Mouse (Mus musculus) R1 (cell line): ENCODE measurements around the gene Mnd1.

Experiments used
- DNase-seq: peaks from one replicate; pipeline ENCODE4 v3.0.0-alpha.2; 2018; ENCODE audit warnings: low read depth, low spot score

Mnd1 gene

DNA sequence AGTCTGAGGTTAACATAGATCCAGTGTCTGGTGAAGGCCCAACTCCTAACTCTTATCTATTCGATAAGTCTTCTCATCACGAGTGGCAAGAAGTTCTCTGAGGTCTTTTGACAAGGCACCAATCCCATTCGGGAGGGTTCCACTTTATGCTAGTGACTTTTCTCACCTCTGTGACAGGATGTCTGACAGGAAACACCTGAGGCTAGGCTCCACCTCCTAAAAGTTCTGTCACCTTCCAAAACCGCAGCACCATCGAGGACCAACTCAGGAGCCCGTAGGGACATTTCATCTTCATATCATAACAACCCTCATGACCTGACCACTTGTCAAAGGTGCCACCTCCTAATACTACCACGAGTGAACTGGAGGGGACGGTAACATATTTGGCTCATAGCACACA is 109.4 kb downstream of the Mnd1 start:
- DNase-seq, result no peak

DNA sequence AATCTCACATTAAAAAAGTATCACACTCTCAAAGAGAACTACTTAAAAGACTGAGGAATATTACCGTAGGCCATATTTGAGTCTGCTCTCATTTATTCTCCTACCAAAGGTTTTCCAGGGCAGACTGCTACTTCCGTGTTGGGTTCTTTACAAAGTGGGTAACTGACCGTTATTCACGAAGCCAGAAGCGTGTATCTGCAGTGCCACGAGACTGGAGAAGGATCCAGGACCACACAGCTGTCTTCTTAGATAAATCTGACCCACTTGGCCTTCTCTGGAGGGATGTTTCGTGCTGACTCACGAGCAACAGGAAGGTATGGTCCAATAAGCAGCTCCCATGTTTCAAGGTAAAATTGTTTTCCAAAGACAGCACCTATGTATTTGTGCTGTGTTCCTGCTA is 113.8 kb downstream of the Mnd1 start:
- no peak for DNase-seq

DNA sequence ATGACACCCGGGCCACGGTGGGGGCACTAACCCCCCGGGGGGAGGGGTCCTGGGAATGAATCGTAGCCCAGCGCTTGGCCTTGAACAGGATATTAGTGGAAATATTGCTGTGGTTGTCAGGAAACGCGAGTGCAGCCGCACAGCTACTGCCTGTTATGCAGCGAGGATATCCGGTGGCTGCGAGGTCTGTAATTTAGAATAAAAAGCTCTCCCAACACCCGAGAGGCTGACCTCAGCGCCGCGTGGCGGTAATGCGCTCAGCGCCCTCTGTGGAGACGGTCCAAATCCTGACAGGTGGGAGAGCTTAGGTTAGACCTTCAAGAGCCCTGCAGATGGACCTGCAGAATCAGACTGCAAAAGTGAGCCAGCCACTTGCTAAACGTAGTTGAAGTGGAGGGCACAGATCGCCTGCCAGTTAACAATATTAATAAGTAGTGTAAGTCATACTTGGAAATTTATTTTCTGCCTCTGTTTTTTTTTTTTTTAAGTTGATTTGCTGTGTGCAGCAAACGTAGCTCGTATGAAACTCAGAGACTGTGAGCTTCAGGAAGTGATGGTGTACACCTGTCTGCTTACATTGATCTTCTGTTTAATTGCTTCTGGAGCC is 115.0 kb downstream of the Mnd1 start:
- DNase-seq, result peak; percentile 74

DNA sequence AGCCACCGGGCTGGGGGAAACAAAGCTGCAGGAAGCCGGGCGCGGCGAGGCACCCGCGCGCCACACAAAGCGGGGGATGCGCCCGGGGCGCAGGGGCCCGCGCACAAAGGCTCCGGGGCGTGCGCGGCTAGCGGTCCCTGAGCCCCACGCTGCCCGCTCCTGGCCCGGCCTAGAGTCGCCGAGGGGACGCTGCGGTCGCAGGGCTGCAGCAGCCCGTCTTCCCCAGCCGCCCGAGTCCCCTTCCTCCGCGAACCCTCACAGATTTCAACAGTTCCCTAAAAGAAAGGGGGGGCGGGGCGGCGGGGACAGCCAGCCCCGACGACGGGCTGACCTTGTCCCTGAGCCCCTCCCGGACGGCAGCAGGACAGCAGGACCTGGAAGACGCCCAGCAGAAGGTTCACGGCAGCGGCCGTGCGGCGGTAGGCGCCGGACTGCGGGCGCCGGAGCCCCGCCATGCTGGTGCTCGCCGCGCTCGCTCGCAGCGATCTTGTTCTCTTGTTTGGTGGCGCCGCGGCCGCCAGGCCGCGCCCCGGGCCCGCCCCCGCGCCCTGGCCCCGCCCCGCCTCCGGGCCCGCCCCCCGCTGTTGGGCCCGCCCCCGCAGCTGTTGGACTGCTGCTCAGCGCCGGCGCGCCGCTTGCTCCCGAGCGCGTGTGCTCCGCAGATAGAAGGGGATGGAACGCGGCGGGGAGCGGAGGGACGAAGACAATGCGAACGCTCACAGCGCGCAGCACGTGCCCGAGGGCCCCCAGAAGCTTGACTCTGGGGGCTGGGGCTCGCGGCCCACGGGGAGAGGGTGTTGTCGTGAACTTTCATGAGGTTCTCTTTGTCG is 115.7 kb downstream of the Mnd1 start, which contains the start of gene Tmem131l:
Gene Tmem131l (minus strand): TSS at position 530 of the 830 bp plus-strand sequence.
- peak; percentile 92 for DNase-seq

DNA sequence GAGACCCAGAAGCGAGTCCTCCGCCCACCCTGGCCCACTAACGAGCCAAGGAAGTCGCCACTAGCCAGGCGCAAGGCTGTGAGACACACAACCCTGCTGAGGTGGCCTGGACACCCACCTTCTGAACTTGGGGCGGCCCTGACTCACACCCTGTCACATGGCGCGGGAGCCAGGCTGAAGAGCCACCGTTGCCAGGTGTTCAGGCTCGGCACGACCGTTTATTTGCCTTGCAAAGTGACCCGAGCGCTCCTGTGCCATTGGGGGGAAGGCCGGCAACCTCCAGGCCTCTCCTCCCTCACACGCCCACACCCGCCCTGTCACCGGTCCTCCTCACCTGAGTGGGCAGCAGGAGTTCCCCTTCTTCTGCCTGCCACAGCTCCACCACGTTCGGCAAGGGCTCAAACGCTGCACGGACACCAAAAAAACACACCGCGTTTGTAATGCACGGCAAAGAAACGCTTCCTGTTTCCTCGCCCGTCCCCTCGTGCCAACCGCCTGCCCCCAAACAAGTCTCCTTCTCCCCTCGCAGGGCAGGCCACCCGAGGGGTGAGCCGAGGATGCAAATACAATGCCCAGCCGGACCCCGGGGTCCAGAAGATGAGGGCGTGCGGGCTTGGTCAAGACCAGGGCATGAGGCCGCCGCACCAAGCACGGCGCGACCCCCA is 116.5 kb downstream of the Mnd1 start:
- DNase-seq, result peak; percentile 76

DNA sequence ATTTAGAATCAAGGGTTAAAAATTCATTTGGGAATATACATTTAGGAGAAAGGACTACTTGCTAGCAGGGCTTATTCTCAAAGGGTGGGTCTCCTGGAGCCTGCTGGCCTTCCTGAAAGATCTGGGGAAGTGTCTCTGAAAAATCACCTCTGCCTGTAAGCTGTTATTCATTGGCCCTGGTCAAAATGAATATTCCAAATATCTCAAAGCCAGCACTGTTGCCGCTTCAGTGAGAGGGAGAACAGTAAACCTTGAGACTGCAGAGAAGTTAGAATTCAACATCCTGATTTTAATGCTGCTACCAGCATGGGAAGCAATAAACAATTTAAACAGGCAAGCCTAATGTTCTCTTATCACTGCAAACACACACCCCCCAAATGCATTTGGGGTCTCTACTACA is 117.5 kb downstream of the Mnd1 start:
- no peak for DNase-seq
